Mouse (Mus musculus): ENCODE results near the gene Timp2. TPM values are rescaled to one million over a fixed set of nuclear protein-coding genes. Genes with fewer than 3 reads are reported as not detected.

The Timp2 gene
- polyA plus RNA-seq, 1 experiment from 2014 or later = 102 TPM

DNA sequence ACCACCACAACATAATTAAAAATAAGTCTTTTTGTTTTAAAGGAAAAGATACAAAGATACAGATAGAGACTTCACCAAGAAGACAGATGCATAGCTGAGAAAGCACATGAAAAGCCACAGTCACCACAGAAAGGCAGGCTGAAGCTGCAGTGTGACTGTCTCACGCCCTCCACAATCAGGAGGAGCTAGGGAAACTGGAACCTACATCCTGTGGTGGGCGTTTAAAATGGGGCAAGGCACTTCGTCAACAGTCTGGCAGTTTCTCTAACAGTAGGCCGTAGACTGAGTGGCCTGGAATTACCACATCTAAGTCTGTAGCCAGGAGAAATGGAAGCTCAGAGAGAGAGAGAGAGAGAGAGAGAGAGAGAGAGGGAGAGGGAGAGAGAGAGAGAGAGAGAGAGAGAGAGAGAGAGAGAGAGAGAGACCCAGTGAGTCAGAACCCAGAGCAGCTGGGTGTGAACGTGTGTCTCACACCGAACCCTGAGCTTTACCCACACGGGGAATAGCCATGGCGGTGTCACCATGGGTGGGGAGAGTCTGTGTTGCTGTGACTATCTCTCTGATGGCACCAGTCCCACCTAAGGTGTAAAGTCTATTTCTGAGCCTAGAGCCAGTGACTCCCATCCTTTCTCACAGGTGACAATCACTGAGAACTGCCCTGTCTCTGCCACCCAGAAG, 17.9 kb downstream of the Timp2 start:
- WGBS = 62% methylated on average over 8 of the region's 8 CpGs

DNA sequence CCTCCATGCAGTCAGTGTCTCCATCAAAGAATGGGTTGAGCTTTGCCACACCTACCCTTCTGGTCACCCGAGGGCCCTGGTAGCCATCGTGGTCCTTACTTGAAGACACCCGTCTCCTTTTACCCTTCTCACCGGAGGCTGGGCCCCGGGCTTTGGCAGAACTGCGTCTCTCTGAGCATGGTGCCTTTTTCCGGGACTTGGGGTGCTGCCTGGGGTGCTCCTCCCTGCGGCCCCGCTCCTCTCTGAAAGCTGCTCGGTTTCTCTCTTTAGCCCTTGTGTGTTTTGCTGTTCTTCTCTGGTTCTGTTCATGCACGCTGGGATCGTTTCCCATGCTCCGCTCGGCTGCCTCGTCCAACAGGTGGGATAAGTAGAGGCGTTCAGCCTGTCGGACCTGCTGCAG, 22.1 kb downstream of the Timp2 start:
- Histone ChIP-seq H3K4me2 (replicated peaks; ENCODE audit: low read depth, low read length) (no peak overlapping the region), H3K36me3 (ENCODE audit: control insufficient read depth, insufficient read depth, low read length) (peaks cover 16% of the 10 kb centered on the region), H3K4me1 (ENCODE audit: control insufficient read depth, insufficient read depth, low read length) (0 out of 2 replicates have a peak, but pooled peaks cover 4% of the 10 kb centered on the region), H3K9ac (ENCODE audit: low read depth, low read length) (no peak overlapping the region), H3K27me3 (ENCODE audit: control insufficient read depth, insufficient read depth, low read length) (no peaks in the 10 kb centered on the region), H3K27ac (ENCODE audit: low read depth, low read length) (no peak overlapping the region), H3K9me3 (ENCODE audit: control insufficient read depth, low read length) (no peaks in the 10 kb centered on the region), H3K4me3 (ENCODE audit: low read length) (no peak overlapping the region)
- ATAC-seq (ENCODE audit: low FRiP score, low TSS enrichment) = no peak
- 72% methylated on average over 17 of the region's 17 CpGs for WGBS

More for the DNA sequence above, 17.9 kb downstream of the Timp2 start:
- Histone ChIP-seq H3K4me1 (ENCODE audit: control insufficient read depth, insufficient read depth, low read length) (peaks cover 18% of the 10 kb centered on the region), H3K4me2 (replicated peaks; ENCODE audit: low read depth, low read length) (no peak overlapping the region), H3K27me3 (ENCODE audit: control insufficient read depth, insufficient read depth, low read length) (no peaks in the 10 kb centered on the region), H3K4me3 (ENCODE audit: low read length) (no peak overlapping the region), H3K36me3 (ENCODE audit: control insufficient read depth, insufficient read depth, low read length) (peaks cover 14% of the 10 kb centered on the region), H3K27ac (ENCODE audit: low read depth, low read length) (no peak overlapping the region), H3K9ac (ENCODE audit: low read depth, low read length) (no peak overlapping the region), H3K9me3 (ENCODE audit: control insufficient read depth, low read length) (no peaks in the 10 kb centered on the region)
- no peak for ATAC-seq (ENCODE audit: low FRiP score, low TSS enrichment)

GRCm38 (mm10) chr11:118332376-118332775, 23.2 kb downstream of the Timp2 start:
- 88% methylated on average over 11 of the region's 11 CpGs for WGBS
- H3K9ac ChIP-seq (ENCODE audit: low read depth, low read length) = no peak overlapping the region
- no peak overlapping the region for H3K4me2 ChIP-seq (replicated peaks; ENCODE audit: low read depth, low read length)
- no peak overlapping the region for H3K4me3 ChIP-seq (ENCODE audit: low read length)
- no peak overlapping the region for H3K27ac ChIP-seq (ENCODE audit: low read depth, low read length)
- peaks cover 2% of the 10 kb centered on the region; the same call in 1 of the 2 replicates for H3K4me1 ChIP-seq (ENCODE audit: control insufficient read depth, insufficient read depth, low read length)
- H3K27me3 ChIP-seq (ENCODE audit: control insufficient read depth, insufficient read depth, low read length) = no peaks in the 10 kb centered on the region
- no peak for ATAC-seq (ENCODE audit: low FRiP score, low TSS enrichment)
- no peaks in the 10 kb centered on the region for H3K9me3 ChIP-seq (ENCODE audit: control insufficient read depth, low read length)
- peaks cover 16% of the 10 kb centered on the region for H3K36me3 ChIP-seq (ENCODE audit: control insufficient read depth, insufficient read depth, low read length)

DNA sequence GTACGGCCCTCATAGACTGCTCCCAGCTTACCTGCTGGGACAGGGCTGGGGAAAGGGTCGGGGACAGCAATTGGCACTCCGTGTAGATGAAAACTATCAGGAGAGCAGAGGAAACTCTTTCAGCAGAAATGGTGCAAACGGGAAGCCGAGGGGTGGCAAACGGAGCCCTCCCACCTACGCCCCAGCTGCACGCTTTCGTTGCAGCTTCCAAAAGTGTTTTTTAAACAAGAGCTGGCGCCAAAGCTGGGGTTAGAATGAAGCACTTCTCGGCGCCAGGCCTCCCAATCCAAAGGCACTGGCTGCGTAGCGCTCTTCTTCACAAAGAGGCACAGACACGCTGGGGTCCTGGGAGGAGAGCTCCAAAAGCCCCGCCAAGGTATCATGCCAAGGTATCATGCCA, 24.8 kb downstream of the Timp2 start:
- Histone ChIP-seq H3K4me3 (ENCODE audit: low read length) (no peak overlapping the region), H3K4me1 (ENCODE audit: control insufficient read depth, insufficient read depth, low read length) (peaks cover 6% of the 10 kb centered on the region; the same call in 1 of the 2 replicates), H3K9me3 (ENCODE audit: control insufficient read depth, low read length) (no peaks in the 10 kb centered on the region), H3K27me3 (ENCODE audit: control insufficient read depth, insufficient read depth, low read length) (no peaks in the 10 kb centered on the region), H3K36me3 (ENCODE audit: control insufficient read depth, insufficient read depth, low read length) (peaks cover 16% of the 10 kb centered on the region), H3K4me2 (replicated peaks; ENCODE audit: low read depth, low read length) (no peak overlapping the region), H3K27ac (ENCODE audit: low read depth, low read length) (no peak overlapping the region), H3K9ac (ENCODE audit: low read depth, low read length) (no peak overlapping the region)
- ATAC-seq (ENCODE audit: low FRiP score, low TSS enrichment) = no peak
- WGBS = 95% methylated on average over 16 of the region's 16 CpGs

- ATAC-seq (ENCODE audit: low FRiP score, low TSS enrichment) = no peak
- no peak overlapping the region for H3K9ac ChIP-seq (ENCODE audit: low read depth, low read length)
- H3K9me3 ChIP-seq (ENCODE audit: control insufficient read depth, low read length) = no peaks in the 10 kb centered on the region
- no peak overlapping the region for H3K27ac ChIP-seq (ENCODE audit: low read depth, low read length)
- peaks cover 16% of the 10 kb centered on the region for H3K36me3 ChIP-seq (ENCODE audit: control insufficient read depth, insufficient read depth, low read length)
- 94% methylated on average over 14 of the region's 14 CpGs for WGBS
- no peaks in the 10 kb centered on the region for H3K27me3 ChIP-seq (ENCODE audit: control insufficient read depth, insufficient read depth, low read length)
- no peak overlapping the region for H3K4me2 ChIP-seq (replicated peaks; ENCODE audit: low read depth, low read length)
- H3K4me3 ChIP-seq (ENCODE audit: low read length) = no peak overlapping the region
- peaks cover 7% of the 10 kb centered on the region; the same call in 1 of the 2 replicates for H3K4me1 ChIP-seq (ENCODE audit: control insufficient read depth, insufficient read depth, low read length)
These were observed 25.2 kb downstream of the Timp2 start for GRCm38 (mm10) chr11:118330361-118330760.

- Histone ChIP-seq H3K27ac (ENCODE audit: low read depth, low read length) (no peak overlapping the region), H3K36me3 (ENCODE audit: control insufficient read depth, insufficient read depth, low read length) (peaks cover 16% of the 10 kb centered on the region)
- WGBS = 88% methylated on average over 5 of the region's 5 CpGs
These were observed 26.6 kb downstream of the Timp2 start for GRCm38 (mm10) chr11:118328947-118329346.

DNA sequence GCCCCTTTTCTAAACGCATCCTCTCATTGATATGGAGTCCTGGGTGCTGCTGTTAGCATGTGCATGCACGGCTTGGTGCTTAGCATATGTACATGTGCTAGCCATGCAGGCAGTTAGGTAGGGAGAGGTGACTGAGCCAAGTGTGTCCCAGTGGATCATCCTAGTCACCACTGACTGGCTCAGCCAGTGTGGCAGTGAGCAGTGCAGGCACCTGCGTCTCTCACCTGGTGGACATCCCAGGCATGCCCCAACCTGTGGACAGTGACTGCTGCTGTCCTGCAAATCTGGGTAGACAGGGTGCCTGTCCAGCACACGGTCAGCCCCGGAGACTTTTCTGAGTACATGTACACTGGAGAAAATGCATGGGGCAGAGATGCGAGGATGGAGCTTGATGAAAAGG, 27.0 kb downstream of the Timp2 start:
- H3K4me2 ChIP-seq (replicated peaks; ENCODE audit: low read depth, low read length) = no peak overlapping the region
- H3K36me3 ChIP-seq (ENCODE audit: control insufficient read depth, insufficient read depth, low read length) = peaks cover 15% of the 10 kb centered on the region
- no peak overlapping the region for H3K4me3 ChIP-seq (ENCODE audit: low read length)
- 93% methylated on average over 6 of the region's 6 CpGs for WGBS
- no peak for ATAC-seq (ENCODE audit: low FRiP score, low TSS enrichment)
- no peaks in the 10 kb centered on the region for H3K27me3 ChIP-seq (ENCODE audit: control insufficient read depth, insufficient read depth, low read length)
- peaks cover 16% of the 10 kb centered on the region; the same call in 1 of the 2 replicates for H3K4me1 ChIP-seq (ENCODE audit: control insufficient read depth, insufficient read depth, low read length)
- no peak overlapping the region for H3K9ac ChIP-seq (ENCODE audit: low read depth, low read length)
- no peaks in the 10 kb centered on the region for H3K9me3 ChIP-seq (ENCODE audit: control insufficient read depth, low read length)
- no peak overlapping the region for H3K27ac ChIP-seq (ENCODE audit: low read depth, low read length)

More at GRCm38 (mm10) chr11:118328947-118329346, 26.6 kb downstream of the Timp2 start:
- Histone ChIP-seq H3K9me3 (ENCODE audit: control insufficient read depth, low read length) (no peaks in the 10 kb centered on the region), H3K4me3 (ENCODE audit: low read length) (no peak overlapping the region), H3K27me3 (ENCODE audit: control insufficient read depth, insufficient read depth, low read length) (no peaks in the 10 kb centered on the region), H3K9ac (ENCODE audit: low read depth, low read length) (no peak overlapping the region), H3K4me2 (replicated peaks; ENCODE audit: low read depth, low read length) (no peak overlapping the region), H3K4me1 (ENCODE audit: control insufficient read depth, insufficient read depth, low read length) (peaks cover 16% of the 10 kb centered on the region; the same call in 1 of the 2 replicates)
- no peak for ATAC-seq (ENCODE audit: low FRiP score, low TSS enrichment)

DNA sequence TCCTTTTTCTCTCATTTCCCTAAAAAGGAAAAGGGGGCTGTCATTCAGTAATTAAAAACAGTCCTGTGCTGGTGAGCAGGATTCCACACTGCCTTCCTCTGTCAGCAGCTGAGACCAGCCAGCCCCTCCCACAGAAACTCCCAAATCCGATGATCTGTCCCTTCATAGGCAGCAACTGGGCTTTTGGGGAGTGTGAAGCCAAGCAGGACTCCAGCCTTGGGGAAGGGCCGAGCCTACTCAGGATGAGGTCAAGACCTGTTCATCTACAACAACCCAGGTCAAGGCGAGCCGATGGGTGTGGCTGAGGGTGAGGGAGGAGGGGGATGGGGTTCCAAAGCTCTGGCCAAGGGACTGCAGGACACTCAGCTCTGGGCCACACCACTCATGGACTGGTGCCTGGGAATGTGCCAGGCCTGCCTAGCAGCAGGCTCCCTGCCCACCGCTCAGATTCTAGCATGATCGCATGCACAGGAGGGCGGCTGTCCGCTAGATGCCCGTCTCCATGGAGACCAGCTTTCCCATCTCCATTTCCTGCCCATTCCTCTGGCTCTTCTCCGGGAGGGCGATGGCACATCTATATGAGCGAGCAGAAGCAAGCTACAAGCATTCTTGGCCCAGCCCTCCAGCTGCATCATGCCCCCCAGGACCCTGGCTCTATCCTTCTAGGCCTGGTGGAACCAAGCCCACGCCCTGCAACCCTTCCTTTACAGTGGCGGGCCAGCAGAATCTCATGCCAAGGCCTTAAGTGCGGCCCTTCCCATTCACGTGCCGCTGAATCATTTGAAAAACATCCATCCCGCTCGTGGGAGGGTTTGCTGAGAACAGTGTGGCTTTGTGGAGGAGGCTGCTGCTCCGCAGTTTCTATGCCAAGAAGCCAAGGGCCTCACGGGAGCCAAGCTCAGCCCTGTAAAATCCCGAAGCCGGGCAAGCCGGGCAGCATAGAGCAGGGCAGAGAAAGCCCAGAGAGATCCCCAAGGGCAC, 28.3 kb downstream of the Timp2 start:
- Histone ChIP-seq H3K4me2 (replicated peaks; ENCODE audit: low read depth, low read length) (no peak overlapping the region), H3K9ac (ENCODE audit: low read depth, low read length) (no peak overlapping the region), H3K4me3 (ENCODE audit: low read length) (no peak overlapping the region), H3K36me3 (ENCODE audit: control insufficient read depth, insufficient read depth, low read length) (peaks cover 5% of the 10 kb centered on the region), H3K27me3 (ENCODE audit: control insufficient read depth, insufficient read depth, low read length) (no peaks in the 10 kb centered on the region), H3K9me3 (ENCODE audit: control insufficient read depth, low read length) (no peaks in the 10 kb centered on the region), H3K27ac (ENCODE audit: low read depth, low read length) (no peak overlapping the region; the same call in 1 of the 2 replicates), H3K4me1 (ENCODE audit: control insufficient read depth, insufficient read depth, low read length) (peaks cover 25% of the 10 kb centered on the region)
- ATAC-seq (ENCODE audit: low FRiP score, low TSS enrichment) = no peak
- 67% methylated on average over 24 of the region's 24 CpGs for WGBS

DNA sequence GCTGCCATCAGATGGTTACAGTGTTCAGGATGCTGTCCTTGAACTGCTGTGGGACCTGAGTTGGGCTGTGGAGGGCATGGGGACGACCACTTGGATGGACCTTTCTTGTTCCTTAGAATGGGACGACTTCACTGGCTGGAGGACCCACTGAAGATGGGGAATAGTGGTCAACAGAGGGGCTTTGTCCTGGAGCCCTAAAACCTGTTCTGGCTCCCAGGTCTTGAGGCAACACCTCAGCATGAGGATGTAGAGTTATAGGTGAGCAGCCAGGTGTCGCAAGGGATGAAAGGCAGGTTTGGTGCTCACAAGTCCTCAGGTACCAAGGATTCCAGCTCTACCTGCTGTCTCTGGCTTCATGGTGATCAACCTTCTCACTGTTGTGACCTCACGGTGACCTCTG, 29.0 kb downstream of the Timp2 start:
- WGBS = 89% methylated on average over 4 of the region's 4 CpGs
- H3K4me1 ChIP-seq (ENCODE audit: control insufficient read depth, insufficient read depth, low read length) = peaks cover 30% of the 10 kb centered on the region

More for the DNA sequence above, 29.0 kb downstream of the Timp2 start:
- no peak overlapping the region for H3K27ac ChIP-seq (ENCODE audit: low read depth, low read length)
- no peaks in the 10 kb centered on the region for H3K9me3 ChIP-seq (ENCODE audit: control insufficient read depth, low read length)
- H3K36me3 ChIP-seq (ENCODE audit: control insufficient read depth, insufficient read depth, low read length) = peaks cover 5% of the 10 kb centered on the region
- no peak overlapping the region for H3K4me3 ChIP-seq (ENCODE audit: low read length)
- no peak overlapping the region for H3K4me2 ChIP-seq (replicated peaks; ENCODE audit: low read depth, low read length)
- no peaks in the 10 kb centered on the region for H3K27me3 ChIP-seq (ENCODE audit: control insufficient read depth, insufficient read depth, low read length)
- ATAC-seq (ENCODE audit: low FRiP score, low TSS enrichment) = no peak
- H3K9ac ChIP-seq (ENCODE audit: low read depth, low read length) = no peak overlapping the region
